In the genomic region with DNA sequence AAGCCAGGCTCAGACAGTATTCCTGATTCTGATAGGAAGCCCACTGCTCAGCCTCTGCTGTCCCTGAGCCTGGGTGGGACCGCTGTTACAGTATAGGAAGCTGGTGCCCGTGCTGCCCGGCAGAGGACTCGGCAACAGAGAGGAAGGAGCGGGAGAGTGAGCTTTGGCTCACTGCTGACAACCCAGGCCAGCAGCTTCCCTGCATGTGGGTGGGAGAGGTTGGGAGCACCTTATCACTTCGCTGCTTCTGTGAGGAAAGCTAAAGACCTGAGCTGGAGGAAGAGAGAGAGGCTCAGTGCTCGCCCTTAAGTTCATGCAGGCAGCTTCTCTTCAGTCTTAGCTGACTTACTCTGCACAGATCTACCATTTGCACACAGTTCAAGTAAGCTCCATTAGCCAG, we compare ENCODE assay signal across 23 mouse cellular contexts. TPM values are rescaled to one million over a fixed set of nuclear protein-coding genes. Genes with fewer than 3 reads are reported as not detected.
A peak's percentile ranks its signal among the peaks of the same experiment; 100 is the strongest.
DNase-seq lines count a peak whose midpoint lies in the region; ATAC-seq and TF ChIP-seq lines count a peak whose summit lies in the region.
"Had no signal": no experiment of that assay in that cellular context is flagged by ENCODE, and none has a peak within 500 bp of the region (broad histone marks: within the 10 kb centered on the region; RNA-seq: fewer than 3 reads in every experiment).

No protein-coding gene starts in this region.

- H3K27me3 ChIP-seq in heart, embryonic 14.5 days (ENCODE audit: control insufficient read depth, insufficient read depth, low read length): no peaks in the 10 kb centered on the region
- no peaks in the 10 kb centered on the region for H3K27me3 ChIP-seq in testis, adult 2 months (ENCODE audit: control insufficient read depth, insufficient read depth, low read length)
- no peaks in the 10 kb centered on the region for H3K27me3 ChIP-seq in liver, embryonic 12.5 days (replicated peaks)
- H3K27me3 ChIP-seq in forebrain, embryonic 11.5 days (ENCODE audit: control insufficient read depth, insufficient read depth, low read length): no peaks in the 10 kb centered on the region
- H3K27me3 ChIP-seq: forebrain, embryonic 15.5 days had no signal

- DNase-seq in heart, adult 9 months (ENCODE audit: low spot score in 2 of 2): no peak
- no peak for DNase-seq in testis, postnatal 10 days (ENCODE audit: low spot score)
- peak; percentile 45 for DNase-seq in testis, postnatal 14 days (ENCODE audit: low spot score)
- DNase-seq in cerebellum, postnatal 4 days (ENCODE audit: low spot score in 2 of 2): no peak
- no peak for DNase-seq in forebrain, embryonic 11.5 days (ENCODE audit: low spot score)
- DNase-seq: adrenal gland, postnatal 25 days; cerebellum, adult 11 months; cerebellum, postnatal 14 days; gastrocnemius, postnatal 14 days; kidney, adult 8-10 months; kidney, postnatal 25 days; layer of hippocampus, adult 9-11 months; lung, adult 18-20 months; lung, postnatal 14 days; thymus, adult 18-20 months had no signal

- no peak for TF ChIP-seq CTCF in testis, adult 2 months (IDR thresholded peaks at IDR 0.05; ENCODE audit: control insufficient read depth, insufficient read depth, insufficient replicate concordance, low read depth, low read length)

- peak overlapping the region; percentile 10; the same call in 1 of the 2 replicates for H3K9ac ChIP-seq in heart, embryonic 14.5 days (ENCODE audit: low read length)
- H3K9ac ChIP-seq in liver, embryonic 12.5 days: peak overlapping the region; percentile 36; the same call in 1 of the 2 replicates
- H3K9ac ChIP-seq in forebrain, embryonic 11.5 days (ENCODE audit: low read length): no peak overlapping the region
- H3K9ac ChIP-seq: forebrain, embryonic 15.5 days; hindbrain, embryonic 14.5 days had no signal

- no peak overlapping the region for H3K4me3 ChIP-seq in heart, embryonic 14.5 days (ENCODE audit: control insufficient read depth in 1 of 2, insufficient read depth in 1 of 2, low read depth in 1 of 2, low read length in 2 of 2)
- H3K4me3 ChIP-seq in testis, adult 2 months (ENCODE audit: control insufficient read depth, low read depth, low read length): no peak overlapping the region
- H3K4me3 ChIP-seq in liver, embryonic 12.5 days: no peak overlapping the region; the same call in 1 of the 2 replicates
- no peak overlapping the region for H3K4me3 ChIP-seq in forebrain, embryonic 11.5 days (ENCODE audit: low read depth, low read length)
- H3K4me3 ChIP-seq: forebrain, embryonic 15.5 days; left cerebral cortex, adult 2 months; limb, embryonic 10.5 days had no signal

- H3K9me3 ChIP-seq in heart, embryonic 14.5 days (ENCODE audit: control insufficient read depth, low read length): no peaks in the 10 kb centered on the region
- H3K9me3 ChIP-seq in liver, embryonic 12.5 days (replicated peaks): no peaks in the 10 kb centered on the region
- H3K9me3 ChIP-seq in forebrain, embryonic 11.5 days (ENCODE audit: control insufficient read depth, low read length): no peaks in the 10 kb centered on the region
- H3K9me3 ChIP-seq: forebrain, embryonic 15.5 days; G1E; limb, embryonic 10.5 days had no signal

- H3K36me3 ChIP-seq in heart, embryonic 14.5 days (ENCODE audit: control insufficient read depth, insufficient read depth, low read length): peaks cover 86% of the 10 kb centered on the region
- no peaks in the 10 kb centered on the region for H3K36me3 ChIP-seq in testis, adult 2 months (ENCODE audit: control insufficient read depth, insufficient read depth, low read length)
- peaks cover 100% of the 10 kb centered on the region for H3K36me3 ChIP-seq in liver, embryonic 12.5 days
- H3K36me3 ChIP-seq in forebrain, embryonic 11.5 days (ENCODE audit: control insufficient read depth, insufficient read depth, low read length): peaks cover 16% of the 10 kb centered on the region

- TF ChIP-seq POLR2A in testis, adult 2 months (IDR thresholded peaks at IDR 0.05; ENCODE audit: control insufficient read depth, low read depth, low read length): peak; percentile 15; the same call in 1 of the 2 replicates

- H3K4me2 ChIP-seq in heart, embryonic 14.5 days (ENCODE audit: low read length): no peak overlapping the region
- H3K4me2 ChIP-seq in liver, embryonic 12.5 days: peak overlapping the region; percentile 32
- H3K4me2 ChIP-seq in forebrain, embryonic 11.5 days (ENCODE audit: low read depth, low read length, severe bottlenecking): no peak overlapping the region
- H3K4me2 ChIP-seq: forebrain, embryonic 15.5 days; hindbrain, embryonic 14.5 days had no signal

- 35% methylated on average over 7 of the region's 7 CpGs for WGBS in heart, embryonic 14.5 days
- 51% methylated on average over 7 of the region's 7 CpGs for WGBS in liver, embryonic 12.5 days (ENCODE audit: insufficient replicate concordance)
- 80% methylated on average over 7 of the region's 7 CpGs for WGBS in forebrain, embryonic 11.5 days

- H3K27ac ChIP-seq in heart, embryonic 14.5 days (replicated peaks in 1 of 2; ENCODE audit: control insufficient read depth in 1 of 2, insufficient read depth in 1 of 2, low read depth in 2 of 2, low read length in 2 of 2): peak overlapping the region; percentile 25 to 29; a peak in 1 of 4 replicates
- peak overlapping the region; percentile 67 for H3K27ac ChIP-seq in testis, adult 2 months (ENCODE audit: control insufficient read depth, insufficient read depth, low read depth, low read length)
- H3K27ac ChIP-seq in liver, embryonic 12.5 days: peak overlapping the region; percentile 64
- H3K27ac ChIP-seq in forebrain, embryonic 11.5 days (ENCODE audit: low read depth, low read length): no peak overlapping the region
- H3K27ac ChIP-seq: forebrain, embryonic 15.5 days; hindbrain, embryonic 14.5 days; left cerebral cortex, adult 2 months; limb, embryonic 10.5 days had no signal

- H3K4me1 ChIP-seq in heart, embryonic 14.5 days (ENCODE audit: control insufficient read depth in 2 of 2, insufficient read depth in 2 of 2, low read length in 2 of 2): peaks cover 44 to 57% of the 10 kb centered on the region in 2 experiments
- peaks cover 5% of the 10 kb centered on the region for H3K4me1 ChIP-seq in testis, adult 2 months (ENCODE audit: control insufficient read depth, insufficient read depth, low read length)
- H3K4me1 ChIP-seq in liver, embryonic 12.5 days: peaks cover 69% of the 10 kb centered on the region
- H3K4me1 ChIP-seq in forebrain, embryonic 11.5 days (replicated peaks; ENCODE audit: control insufficient read depth, insufficient read depth, low read length): peaks cover 2% of the 10 kb centered on the region; the same call in 1 of the 2 replicates
- H3K4me1 ChIP-seq: forebrain, embryonic 15.5 days had no signal

- ATAC-seq in heart, embryonic 14.5 days (ENCODE audit: insufficient number of reproducible peaks, insufficient read depth, low FRiP score, low read depth): no peak
- peak; percentile 14 for ATAC-seq in liver, embryonic 12.5 days
- ATAC-seq in forebrain, embryonic 11.5 days (replicated peaks; ENCODE audit: low FRiP score): no peak
- ATAC-seq: forebrain, embryonic 15.5 days had no signal

RNA-seq across cellular contexts. Expression of gene Slc2a1, which starts 20.0 kb away (rescaled TPM):
- 159 and 166 TPM in 2 replicates for polyA plus RNA-seq in heart, embryonic 14.5 days (2014; fragmentation: Nextera tagmentation; extraction: Ambion mirVana)
- 6.9 and 7.1 TPM in 2 replicates for polyA plus RNA-seq in testis, adult 2 months (2012; rRNA removed)
- 309 TPM in 2 replicates for polyA plus RNA-seq in liver, embryonic 12.5 days (2016; fragmentation: Nextera tagmentation; extraction: Ambion mirVana)
- 171 and 181 TPM in 2 replicates for polyA plus RNA-seq in forebrain, embryonic 11.5 days (2014; fragmentation: Nextera tagmentation; extraction: Ambion mirVana)

RNA-seq across cellular contexts. Expression of gene Zfp691, which starts 45.4 kb away (rescaled TPM):
- 11.2 and 12.0 TPM in 2 replicates for polyA plus RNA-seq in heart, embryonic 14.5 days (2014; fragmentation: Nextera tagmentation; extraction: Ambion mirVana)
- polyA plus RNA-seq in testis, adult 2 months (2012; rRNA removed): 25.9 and 28.6 TPM in 2 replicates
- polyA plus RNA-seq in liver, embryonic 12.5 days (2016; fragmentation: Nextera tagmentation; extraction: Ambion mirVana): 3.6 and 3.8 TPM in 2 replicates
- polyA plus RNA-seq in forebrain, embryonic 11.5 days (2014; fragmentation: Nextera tagmentation; extraction: Ambion mirVana): 10.5 and 11.1 TPM in 2 replicates

Comparison
In these comparisons a context has a peak if more than half of its experiments do, and no peak if none do; other contexts are left out.
1. RNA of gene Slc2a1, which starts 20.0 kb away (polyA plus RNA-seq): 309 TPM in liver, embryonic 12.5 days, 171 to 181 TPM in forebrain, embryonic 11.5 days and 159 to 166 TPM in heart, embryonic 14.5 days; 6.9 to 7.1 TPM in testis, adult 2 months; every median in the first group is over 10 times any median in the second.